Mouse (Mus musculus): ENCODE measurements at regions not wholly inside any gene's neighbourhood (a gene's known extent, or its start where the extent isn't known, plus 50 kb on each side); places are given as distances from the start of the nearest gene placed in this dataset.
A peak's percentile ranks its signal among the peaks of the same experiment; 100 is the strongest.

DNA sequence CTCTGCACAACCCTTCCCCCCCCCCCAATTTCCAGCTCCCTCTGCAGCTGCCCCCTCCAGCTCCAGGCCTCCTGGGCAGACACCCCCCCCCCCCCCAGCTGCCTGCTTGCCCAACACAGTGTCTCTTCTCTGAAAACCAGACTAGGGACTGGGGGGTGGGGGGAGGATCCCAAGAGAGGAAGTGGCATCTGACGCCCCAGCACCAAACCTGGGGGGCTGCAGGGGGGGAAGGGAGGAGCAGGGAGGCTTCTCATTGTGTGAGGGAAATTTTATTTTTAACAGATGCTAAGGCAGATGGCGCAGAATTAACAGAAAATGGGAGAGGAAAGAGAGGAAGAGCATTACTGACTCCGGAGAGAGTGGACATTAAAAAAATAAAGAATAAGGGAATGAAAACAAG, 60.5 kb upstream of the Pax2 start:
- H3K27ac ChIP-seq: 0 out of 2 replicates have a peak overlapping the region, but pooled peaks have one; percentile 59
- WGBS: 13% methylated on average over 3 of the region's 3 CpGs
- ATAC-seq (ENCODE audit: low FRiP score): no peak
- H3K9me3 ChIP-seq: no peaks in the 10 kb centered on the region
- no peak overlapping the region for H3K9ac ChIP-seq
- H3K4me3 ChIP-seq (replicated peaks): no peak overlapping the region
- H3K27me3 ChIP-seq: peaks cover 93% of the 10 kb centered on the region
- H3K36me3 ChIP-seq (replicated peaks): no peaks in the 10 kb centered on the region
- H3K4me2 ChIP-seq: no peak overlapping the region
- peaks cover 44% of the 10 kb centered on the region for H3K4me1 ChIP-seq

- Histone ChIP-seq H3K9ac (peak overlapping the region; percentile 36), H3K4me3 (replicated peaks) (no peak overlapping the region), H3K27me3 (peaks cover 93% of the 10 kb centered on the region), H3K4me2 (peak overlapping the region; percentile 15; the same call in 1 of the 2 replicates), H3K4me1 (peaks cover 44% of the 10 kb centered on the region), H3K27ac (0 out of 2 replicates have a peak overlapping the region, but pooled peaks have one; percentile 59), H3K36me3 (replicated peaks) (no peaks in the 10 kb centered on the region), H3K9me3 (no peaks in the 10 kb centered on the region)
- no peak for ATAC-seq (ENCODE audit: low FRiP score)
- WGBS: 5% methylated on average over 8 of the region's 8 CpGs
Measured at GRCm38 (mm10) chr19:44696059-44696712, 59.7 kb upstream of the Pax2 start.

GRCm38 (mm10) chr19:44696773-44697172, 59.1 kb upstream of the Pax2 start:
- Histone ChIP-seq H3K9me3 (no peaks in the 10 kb centered on the region), H3K4me1 (peaks cover 44% of the 10 kb centered on the region), H3K27ac (no peak overlapping the region), H3K27me3 (peaks cover 96% of the 10 kb centered on the region), H3K4me2 (no peak overlapping the region), H3K9ac (no peak overlapping the region), H3K36me3 (replicated peaks) (no peaks in the 10 kb centered on the region), H3K4me3 (replicated peaks) (no peak overlapping the region)
- no peak for ATAC-seq (ENCODE audit: low FRiP score)
- 28% methylated on average over 9 of the region's 9 CpGs for WGBS

DNA sequence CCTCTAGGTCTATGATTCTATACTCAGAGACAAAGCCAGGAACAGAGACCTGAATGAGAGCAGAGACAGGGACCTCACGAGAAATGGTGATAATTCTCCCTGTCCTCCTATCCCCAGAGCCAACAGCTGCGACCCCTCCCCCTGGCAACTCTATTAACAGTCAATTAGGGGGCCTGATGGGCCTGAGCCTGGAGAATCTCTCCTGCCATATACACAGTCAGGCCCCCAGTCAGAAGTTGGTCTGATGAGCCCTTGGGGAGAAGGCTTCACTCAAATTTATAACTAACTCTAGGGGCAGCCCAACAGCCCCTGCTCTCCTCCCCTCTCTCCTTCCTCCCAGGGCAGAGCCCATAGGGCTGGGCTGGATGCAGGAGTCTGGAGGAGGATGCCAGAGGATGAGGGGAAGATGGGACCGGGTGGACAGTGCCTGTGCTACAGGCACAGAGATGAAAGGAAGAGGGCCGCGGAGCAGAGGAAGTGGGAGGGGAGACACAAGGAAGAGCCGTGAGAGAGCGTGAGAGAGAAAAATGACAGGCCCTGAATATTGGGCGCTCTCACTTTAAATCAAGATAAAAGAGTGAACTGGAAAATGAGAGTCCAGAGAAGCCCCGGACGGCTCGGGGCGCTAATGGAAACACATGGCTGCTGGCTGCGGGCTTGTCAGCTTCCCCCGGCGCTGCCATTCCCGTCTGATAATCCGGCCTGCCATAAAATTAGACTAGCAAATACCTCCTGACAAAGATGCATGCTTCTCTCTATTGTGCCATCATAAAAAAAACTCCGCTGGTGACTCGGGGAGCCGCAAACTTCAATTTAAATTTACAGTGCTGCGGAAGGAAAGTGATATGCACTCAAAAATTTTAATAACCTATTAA, 57.2 kb upstream of the Pax2 start:
- Histone ChIP-seq H3K27me3 (peaks cover 90% of the 10 kb centered on the region), H3K9me3 (no peaks in the 10 kb centered on the region), H3K9ac (peak overlapping the region; percentile 12; the same call in 1 of the 2 replicates), H3K27ac (no peak overlapping the region), H3K4me2 (peak overlapping the region; percentile 13; the same call in 1 of the 2 replicates), H3K4me3 (replicated peaks) (no peak overlapping the region), H3K4me1 (peaks cover 34% of the 10 kb centered on the region), H3K36me3 (replicated peaks) (no peaks in the 10 kb centered on the region)
- WGBS: 22% methylated on average over 21 of the region's 21 CpGs
- no peak for ATAC-seq (ENCODE audit: low FRiP score)
